In the genomic region with DNA sequence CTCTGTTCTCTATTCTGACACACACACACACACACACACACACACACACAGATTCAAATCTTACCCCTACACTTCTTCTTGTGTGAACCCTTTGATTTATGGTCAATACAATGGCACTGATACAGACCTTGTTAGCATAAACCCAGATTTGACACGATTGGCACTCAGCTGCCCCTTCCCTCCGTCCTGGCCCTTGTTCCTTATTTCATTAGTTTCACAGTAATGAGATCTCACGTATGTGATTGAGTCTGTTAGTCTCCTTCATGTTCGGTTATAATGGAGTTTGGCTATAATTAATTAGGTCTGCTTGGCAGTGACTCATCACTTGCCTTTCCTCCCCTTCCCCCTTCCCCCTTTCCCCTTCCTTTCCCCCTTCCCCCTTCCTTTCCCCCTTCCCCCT, we compare ENCODE assay signal across 20 mouse cellular contexts.
DNase-seq lines count a peak whose midpoint lies in the region; ATAC-seq lines count a peak whose summit lies in the region.
"Had no signal": no experiment of that assay in that cellular context is flagged by ENCODE, and none has a peak within 500 bp of the region (broad histone marks: within the 10 kb centered on the region; RNA-seq: fewer than 3 reads in every experiment).

No protein-coding gene starts in this region.

- no peaks in the 10 kb centered on the region for H3K4me1 ChIP-seq in heart, embryonic 11.5 days (ENCODE audit: control insufficient read depth, insufficient read depth, low read length)
- no peaks in the 10 kb centered on the region; the same call in 1 of the 2 replicates for H3K4me1 ChIP-seq in hindbrain, embryonic 13.5 days (replicated peaks)
- H3K4me1 ChIP-seq in midbrain, embryonic 14.5 days (ENCODE audit: control insufficient read depth, insufficient read depth, low read length), result 0 out of 2 replicates have a peak, but pooled peaks cover 2% of the 10 kb centered on the region
- H3K4me1 ChIP-seq: heart, embryonic 13.5 days had no signal

- H3K9me3 ChIP-seq in heart, embryonic 11.5 days (replicated peaks; ENCODE audit: control insufficient read depth, low read length), result no peaks in the 10 kb centered on the region
- H3K9me3 ChIP-seq in hindbrain, embryonic 13.5 days, result no peaks in the 10 kb centered on the region
- no peaks in the 10 kb centered on the region for H3K9me3 ChIP-seq in midbrain, embryonic 14.5 days (ENCODE audit: control insufficient read depth, low read length)
- H3K9me3 ChIP-seq: embryonic facial prominence, embryonic 15.5 days; heart, embryonic 13.5 days; limb, embryonic 13.5 days had no signal

- H3K4me2 ChIP-seq in heart, embryonic 11.5 days, result no peak overlapping the region
- H3K4me2 ChIP-seq in hindbrain, embryonic 13.5 days, result no peak overlapping the region
- no peak overlapping the region for H3K4me2 ChIP-seq in midbrain, embryonic 14.5 days (ENCODE audit: low read length)
- H3K4me2 ChIP-seq: embryonic facial prominence, embryonic 15.5 days; heart, embryonic 13.5 days; limb, embryonic 13.5 days had no signal

- H3K4me3 ChIP-seq in heart, embryonic 11.5 days (ENCODE audit: low read depth, low read length), result no peak overlapping the region
- H3K4me3 ChIP-seq in hindbrain, embryonic 13.5 days, result no peak overlapping the region
- no peak overlapping the region for H3K4me3 ChIP-seq in midbrain, embryonic 14.5 days (replicated peaks; ENCODE audit: low read depth, low read length)
- H3K4me3 ChIP-seq: embryonic facial prominence, embryonic 15.5 days; heart, embryonic 13.5 days; limb, embryonic 13.5 days had no signal

- 62% methylated on average over 4 of the region's 4 CpGs for WGBS in heart, embryonic 11.5 days (ENCODE audit: insufficient replicate concordance)
- 25% methylated on average over 4 of the region's 4 CpGs for WGBS in hindbrain, embryonic 13.5 days
- 48% methylated on average over 4 of the region's 4 CpGs for WGBS in midbrain, embryonic 14.5 days

- no peaks in the 10 kb centered on the region for H3K36me3 ChIP-seq in heart, embryonic 11.5 days (ENCODE audit: control insufficient read depth, insufficient read depth, low read length)
- no peaks in the 10 kb centered on the region for H3K36me3 ChIP-seq in hindbrain, embryonic 13.5 days
- no peaks in the 10 kb centered on the region for H3K36me3 ChIP-seq in midbrain, embryonic 14.5 days (ENCODE audit: control insufficient read depth, insufficient read depth, low read length)
- H3K36me3 ChIP-seq: embryonic facial prominence, embryonic 15.5 days; limb, embryonic 13.5 days had no signal

- H3K27ac ChIP-seq in heart, embryonic 11.5 days (ENCODE audit: low read depth, low read length), result no peak overlapping the region
- no peak overlapping the region for H3K27ac ChIP-seq in hindbrain, embryonic 13.5 days
- no peak overlapping the region for H3K27ac ChIP-seq in midbrain, embryonic 14.5 days (replicated peaks; ENCODE audit: low read depth, low read length)
- H3K27ac ChIP-seq: embryonic facial prominence, embryonic 15.5 days; heart, embryonic 13.5 days; kidney, postnatal 0 days; limb, embryonic 13.5 days; liver, embryonic 14.5 days; macrophage had no signal

- H3K9ac ChIP-seq in heart, embryonic 11.5 days (ENCODE audit: low read depth, low read length), result no peak overlapping the region
- H3K9ac ChIP-seq in hindbrain, embryonic 13.5 days, result no peak overlapping the region
- no peak overlapping the region for H3K9ac ChIP-seq in midbrain, embryonic 14.5 days (replicated peaks; ENCODE audit: low read length)
- H3K9ac ChIP-seq: embryonic facial prominence, embryonic 15.5 days; heart, embryonic 13.5 days; limb, embryonic 13.5 days; liver, embryonic 14.5 days had no signal

- H3K27me3 ChIP-seq in heart, embryonic 11.5 days (ENCODE audit: control insufficient read depth, insufficient read depth, low read length), result no peaks in the 10 kb centered on the region
- no peaks in the 10 kb centered on the region for H3K27me3 ChIP-seq in hindbrain, embryonic 13.5 days
- no peaks in the 10 kb centered on the region for H3K27me3 ChIP-seq in midbrain, embryonic 14.5 days (ENCODE audit: control insufficient read depth, insufficient read depth, low read length)
- H3K27me3 ChIP-seq: embryonic facial prominence, embryonic 15.5 days; heart, embryonic 13.5 days; limb, embryonic 13.5 days had no signal

- ATAC-seq in heart, embryonic 11.5 days (replicated peaks; ENCODE audit: insufficient number of reproducible peaks, low FRiP score, low TSS enrichment), result no peak
- ATAC-seq in hindbrain, embryonic 13.5 days (ENCODE audit: low FRiP score), result peak; percentile 33; the same call in 1 of the 2 replicates
- 0 out of 2 replicates have a peak, but pooled peaks have one; percentile 43 for ATAC-seq in midbrain, embryonic 14.5 days (ENCODE audit: low FRiP score, low TSS enrichment)
- ATAC-seq in megakaryocyte-erythroid progenitor cell, adult 5-6 weeks (replicated peaks; ENCODE audit: low FRiP score, low TSS enrichment, poor library complexity, severe bottlenecking), result no peak
- ATAC-seq in megakaryocyte progenitor cell, adult 5-6 weeks (replicated peaks; ENCODE audit: poor library complexity), result no peak
- ATAC-seq: CD4-positive, CD25-positive, alpha-beta regulatory T cell, adult 4 months had no signal

- DNase-seq in heart, adult 11 months, result peak; percentile 33
- peak; percentile 29 for DNase-seq in retina, postnatal 1 day
- DNase-seq in retina, embryonic 14.5 days (ENCODE audit: low spot score), result no peak
- no peak for DNase-seq in midbrain, embryonic 14.5 days
- DNase-seq: adrenal gland, postnatal 14 days; cerebellum, adult 18-20 months; cerebellum, postnatal 25 days; embryo, embryonic 11 days; layer of hippocampus, postnatal 36 days had no signal

Comparison
In these comparisons a context has a peak if more than half of its experiments do, and no peak if none do; other contexts are left out.
1. DNase-seq: peak in heart, adult 11 months (single experiment) and retina, postnatal 1 day (single experiment); none in retina, embryonic 14.5 days (single experiment) and midbrain, embryonic 14.5 days (single experiment).
2. ATAC-seq: peak in hindbrain, embryonic 13.5 days (single experiment) and midbrain, embryonic 14.5 days (single experiment); none in heart, embryonic 11.5 days (single experiment), megakaryocyte-erythroid progenitor cell, adult 5-6 weeks (single experiment) and megakaryocyte progenitor cell, adult 5-6 weeks (single experiment).